Mouse (Mus musculus) forebrain, postnatal 0 days (tissue): Measurements from ENCODE around the gene Dusp18. TPM values are rescaled to one million over a fixed set of nuclear protein-coding genes. Genes with fewer than 3 reads are reported as not detected.

Experiments
- ATAC-seq: fragments of 200-750 bp; cut with Nextera tagmentation; 2 replicates; pipeline ENCODE4 v1.8.0; 2017; ENCODE audit warnings: mild to moderate bottlenecking, moderate library complexity
- DNase-seq: peaks from one replicate; pipeline ENCODE4 v3.0.0-alpha.2; 2015
- H3K27ac ChIP-seq: fragments of 300-500 bp; sonication (generic); 2 replicates; pipeline ENCODE4 v1.5.1; 2014; ENCODE audit warnings: low read depth, mild to moderate bottlenecking, antibody characterized with exemption, low read length, moderate library complexity, mixed read lengths
- H3K27me3 ChIP-seq: fragments of 300-500 bp; sonication (generic); 2 replicates; pipeline ENCODE4 v1.6.1; 2014; ENCODE audit warnings: mild to moderate bottlenecking, low read length, mixed read lengths; ENCODE audit not compliant: insufficient read depth
- H3K36me3 ChIP-seq: fragments of 300-500 bp; sonication (generic); 2 replicates; pipeline ENCODE4 v1.6.1; 2014; ENCODE audit warnings: mild to moderate bottlenecking, moderate library complexity; ENCODE audit not compliant: insufficient read depth
- H3K4me1 ChIP-seq: fragments of 300-500 bp; sonication (generic); 2 replicates; pipeline ENCODE4 v1.6.1; 2014; ENCODE audit warnings: antibody characterized with exemption; ENCODE audit not compliant: insufficient read depth
- H3K4me2 ChIP-seq: fragments of 300-500 bp; sonication (generic); 2 replicates; pipeline ENCODE4 v1.6.1; 2014; ENCODE audit warnings: low read depth, mild to moderate bottlenecking, moderate library complexity
- H3K4me3 ChIP-seq: fragments of 300-500 bp; sonication (generic); 2 replicates; pipeline ENCODE4 v1.5.1; 2014; ENCODE audit warnings: low read depth, low read length, mixed read lengths
- H3K9ac ChIP-seq: fragments of 300-500 bp; sonication (generic); 2 replicates; pipeline ENCODE4 v1.6.1; 2014; ENCODE audit warnings: mild to moderate bottlenecking
- H3K9me3 ChIP-seq: fragments of 300-500 bp; sonication (generic); 2 replicates; pipeline ENCODE4 v1.6.1; 2016; ENCODE audit warnings: low read length
- CTCF ChIP-seq: sonication (generic); IDR thresholded peaks from 2 replicates; pipeline ENCODE4 v1.5.1; 2016; ENCODE audit warnings: antibody characterized with exemption, control low read depth, low read depth
- WGBS: fragments of 180-500 bp; shearing (Covaris S2); extraction: QIAGEN DNeasy Blood & Tissue Kit; methylation state at CpG from one replicate; pipeline ENCODE4 v1.1.7; 2014; 5-methylcytosine and 5-hydroxymethylcytosine counted together
- polyA plus RNA-seq: library from polyadenylated mRNA; unstranded; fragments of >200 nt; fragmentation: Nextera tagmentation; extraction: Ambion mirVana; gene quantifications from 2 replicates; pipeline ENCODE4 v1.2.1, GENCODE M21; 2015
- total RNA-seq: library from RNA; depleted of rRNA; stranded (reverse); fragments of >200 nt; gene quantifications from 2 replicates; pipeline ENCODE4 v1.2.3, GENCODE M21; 2014

Dusp18 gene
- total and polyA plus RNA-seq, 2 experiments from 2014 or later = 25.3 to 33.6 TPM

DNA sequence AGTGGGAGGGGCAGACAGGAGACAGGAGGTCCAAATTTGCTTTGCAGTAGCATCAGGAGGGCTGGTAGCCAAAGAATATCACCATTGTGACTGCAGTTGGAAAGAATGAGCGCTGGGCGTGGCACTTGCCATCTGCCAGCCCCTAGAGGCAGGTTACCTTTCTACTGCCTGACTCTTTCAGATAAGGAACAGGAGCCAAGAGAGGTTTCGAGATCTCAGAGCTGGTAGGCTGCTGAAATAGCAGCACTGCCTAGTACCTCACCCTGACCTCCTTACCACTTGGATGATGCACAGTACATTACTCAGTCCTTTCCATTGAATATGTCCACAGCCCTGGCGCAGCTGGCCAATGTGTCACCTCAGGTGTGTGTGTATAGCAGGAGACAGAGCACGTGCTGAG, 7.7 kb upstream of the Dusp18 start:
- H3K27me3 ChIP-seq = no peaks in the 10 kb centered on the region
- H3K4me2 ChIP-seq = no peak overlapping the region
- H3K36me3 ChIP-seq = no peaks in the 10 kb centered on the region
- ATAC-seq (no peak), DNase-seq (no peak)
- no peaks in the 10 kb centered on the region for H3K9me3 ChIP-seq
- H3K4me3 ChIP-seq = no peak overlapping the region
- 67% methylated on average over 5 of the region's 5 CpGs for WGBS
- no peaks in the 10 kb centered on the region for H3K4me1 ChIP-seq
- no peak overlapping the region for H3K9ac ChIP-seq
- no peak for TF ChIP-seq CTCF
- H3K27ac ChIP-seq = no peak overlapping the region

DNA sequence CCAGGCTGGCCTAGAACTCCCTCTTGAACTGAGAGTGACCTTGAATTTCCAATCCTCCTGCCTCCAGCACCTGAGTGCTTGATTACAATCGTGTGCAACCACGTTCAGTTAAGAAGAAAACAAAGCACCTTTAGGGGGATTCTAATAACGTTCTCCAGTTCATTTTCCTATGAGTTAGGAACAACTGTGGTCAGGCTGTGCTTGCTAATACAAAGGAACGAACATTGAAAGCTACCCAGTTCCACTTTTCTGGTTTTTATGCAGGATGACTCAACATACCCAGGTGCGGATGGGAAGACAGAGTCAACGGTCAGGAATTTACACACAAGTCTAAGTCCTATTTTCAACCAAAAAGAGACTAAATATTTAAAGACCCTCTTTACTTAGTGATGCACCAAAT, 1.1 kb upstream of the Dusp18 start:
- Histone ChIP-seq H3K27me3 (no peaks in the 10 kb centered on the region), H3K9me3 (no peaks in the 10 kb centered on the region), H3K9ac (no peak overlapping the region), H3K4me2 (peak overlapping the region; percentile 88), H3K36me3 (peaks cover 9% of the 10 kb centered on the region; the same call in 1 of the 2 replicates), H3K27ac (no peak overlapping the region; the same call in 1 of the 2 replicates), H3K4me3 (no peak overlapping the region; the same call in 1 of the 2 replicates), H3K4me1 (peaks cover 8% of the 10 kb centered on the region)
- no peak for DNase-seq
- WGBS = 80% methylated on average over 6 of the region's 6 CpGs
- TF ChIP-seq CTCF = no peak
- ATAC-seq = no peak

DNA sequence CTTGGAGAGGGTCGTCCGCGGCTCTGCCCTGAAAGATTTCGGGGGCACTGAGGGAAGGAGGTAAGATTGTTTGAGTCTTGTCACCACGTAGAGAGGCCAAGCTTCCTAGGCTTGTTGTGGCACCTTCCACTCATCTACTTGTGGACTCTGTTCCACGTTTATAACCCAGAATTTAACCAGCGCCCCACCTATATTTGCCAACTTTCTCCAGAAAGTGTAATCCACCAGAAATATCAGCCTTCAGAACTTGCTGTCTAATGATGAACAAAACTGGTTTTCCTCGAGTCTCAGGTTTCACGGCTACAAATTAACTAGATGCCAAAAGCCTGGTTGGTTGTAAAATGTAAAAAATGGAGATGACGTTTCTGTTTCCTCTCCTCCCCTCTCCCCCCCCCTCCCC, 418 bp downstream of the Dusp18 start:
- Histone ChIP-seq H3K9me3 (no peaks in the 10 kb centered on the region), H3K4me1 (peaks cover 8% of the 10 kb centered on the region), H3K4me3 (peak overlapping the region; percentile 52), H3K9ac (peak overlapping the region; percentile 68), H3K4me2 (peak overlapping the region; percentile 88), H3K27me3 (no peaks in the 10 kb centered on the region), H3K27ac (peak overlapping the region; percentile 82), H3K36me3 (peaks cover 9% of the 10 kb centered on the region; the same call in 1 of the 2 replicates)
- 4% methylated on average over 10 of the region's 10 CpGs for WGBS
- DNase-seq = no peak
- ATAC-seq = no peak; the same call in 1 of the 2 replicates
- TF ChIP-seq CTCF = no peak

DNA sequence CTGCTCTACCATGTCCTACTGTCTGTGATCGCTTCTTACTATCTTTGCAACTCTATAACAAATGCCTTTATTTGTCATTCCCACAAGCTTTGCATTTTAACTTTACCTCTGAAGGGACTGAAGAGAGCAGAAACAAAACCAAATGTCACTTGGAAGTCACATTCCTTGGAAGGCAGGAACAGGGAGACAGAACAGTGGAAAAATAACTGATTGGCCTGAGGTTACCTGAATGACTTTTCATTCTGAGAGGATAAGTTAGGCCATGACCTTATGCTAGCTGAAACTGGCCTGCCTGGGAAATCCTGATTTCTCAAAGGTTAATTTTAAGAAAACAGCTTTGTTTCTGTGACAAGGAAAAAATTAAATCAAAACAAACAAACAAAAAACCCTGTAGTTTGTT, 893 bp downstream of the Dusp18 start:
- DNase-seq (no peak), ATAC-seq (no peak)
- H3K36me3 ChIP-seq = peaks cover 9% of the 10 kb centered on the region; the same call in 1 of the 2 replicates
- H3K4me2 ChIP-seq = no peak overlapping the region
- H3K27me3 ChIP-seq = no peaks in the 10 kb centered on the region
- no peak overlapping the region; the same call in 1 of the 2 replicates for H3K4me3 ChIP-seq
- H3K9me3 ChIP-seq = no peaks in the 10 kb centered on the region
- no peak for TF ChIP-seq CTCF
- H3K27ac ChIP-seq = no peak overlapping the region
- peaks cover 8% of the 10 kb centered on the region for H3K4me1 ChIP-seq
- 79% methylated on average over 1 of the region's 1 CpGs for WGBS
- H3K9ac ChIP-seq = no peak overlapping the region

DNA sequence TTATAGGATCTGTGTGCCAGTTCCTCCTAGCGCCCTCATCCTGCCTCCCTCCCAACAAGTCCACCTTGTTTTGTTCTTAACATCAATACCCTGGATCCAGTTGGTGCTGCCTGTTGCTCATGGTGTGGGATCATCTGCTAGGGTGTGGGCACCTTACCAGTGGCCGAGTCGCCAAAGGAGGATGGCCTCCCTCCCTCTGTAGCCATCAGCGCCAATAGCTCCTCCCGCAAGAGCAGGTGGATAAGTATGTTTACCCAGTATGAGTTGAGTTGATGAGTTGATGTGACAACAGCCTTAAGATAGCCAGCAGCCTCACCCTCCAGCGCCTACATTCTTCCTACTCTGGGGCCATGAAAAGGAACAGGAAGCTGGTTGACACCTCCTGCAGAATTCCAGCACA, 5.3 kb downstream of the Dusp18 start:
- 88% methylated on average over 6 of the region's 6 CpGs for WGBS

DNA sequence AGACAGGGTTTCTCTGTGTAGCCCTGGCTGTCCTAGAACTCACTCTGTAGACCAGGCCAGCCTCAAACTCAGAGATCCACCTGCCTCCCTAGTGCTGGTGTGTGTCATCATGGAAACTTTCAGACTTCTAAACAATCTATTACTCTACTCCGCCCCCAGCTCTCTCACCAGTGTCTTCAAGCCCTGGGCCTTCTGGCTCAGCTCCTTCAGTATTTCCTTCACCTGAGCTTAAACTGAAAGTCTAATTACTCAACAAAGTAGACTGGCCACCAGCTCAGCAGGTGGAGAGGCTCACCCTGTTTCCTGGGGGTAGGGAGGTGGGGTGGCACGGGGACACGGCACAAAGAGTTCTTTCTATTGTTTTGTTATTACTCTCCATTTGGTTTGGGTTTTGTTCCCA, 7.5 kb downstream of the Dusp18 start:
- 79% methylated on average over 3 of the region's 3 CpGs for WGBS
- H3K9ac ChIP-seq = no peak overlapping the region
- DNase-seq = no peak

More for the DNA sequence above, 5.3 kb downstream of the Dusp18 start:
- Histone ChIP-seq H3K4me1 (no peaks in the 10 kb centered on the region), H3K9ac (no peak overlapping the region), H3K27ac (no peak overlapping the region), H3K4me3 (no peak overlapping the region), H3K36me3 (peaks cover 9% of the 10 kb centered on the region; the same call in 1 of the 2 replicates), H3K4me2 (no peak overlapping the region), H3K27me3 (no peaks in the 10 kb centered on the region), H3K9me3 (no peaks in the 10 kb centered on the region)
- no peak for DNase-seq
- TF ChIP-seq CTCF = no peak
- no peak for ATAC-seq

DNA sequence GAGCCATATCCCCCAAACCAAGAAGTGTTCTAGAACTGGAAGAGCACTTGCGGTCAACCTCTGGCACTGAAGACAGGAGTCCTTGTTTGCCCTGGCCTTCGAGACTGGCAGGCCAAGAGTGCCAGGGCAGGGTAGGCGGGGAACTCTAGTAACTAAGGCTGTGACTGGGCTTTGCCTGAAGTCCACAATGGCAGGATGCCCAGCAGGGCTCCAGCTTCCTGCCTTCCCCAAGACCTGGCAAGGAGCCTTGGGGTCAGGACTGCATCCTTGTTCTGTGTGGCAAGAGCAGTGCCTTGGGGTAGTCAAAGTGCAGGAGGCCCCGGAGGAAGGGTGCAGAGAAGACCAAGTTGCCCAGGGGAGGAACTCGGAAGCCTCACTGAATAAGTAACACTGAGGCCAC, 8.0 kb downstream of the Dusp18 start:
- WGBS = 78% methylated on average over 5 of the region's 5 CpGs
- H3K4me3 ChIP-seq = no peak overlapping the region
- H3K4me2 ChIP-seq = no peak overlapping the region
- no peak for TF ChIP-seq CTCF
- peak; percentile 39 for DNase-seq
- peaks cover 28% of the 10 kb centered on the region for H3K36me3 ChIP-seq
- peak; percentile 66 for ATAC-seq
- no peaks in the 10 kb centered on the region for H3K9me3 ChIP-seq
- no peak overlapping the region for H3K27ac ChIP-seq
- no peaks in the 10 kb centered on the region for H3K27me3 ChIP-seq
- H3K4me1 ChIP-seq = no peaks in the 10 kb centered on the region
- H3K9ac ChIP-seq = no peak overlapping the region

More for the DNA sequence above, 7.5 kb downstream of the Dusp18 start:
- Histone ChIP-seq H3K27me3 (no peaks in the 10 kb centered on the region), H3K36me3 (peaks cover 28% of the 10 kb centered on the region), H3K27ac (no peak overlapping the region), H3K9me3 (no peaks in the 10 kb centered on the region), H3K4me3 (no peak overlapping the region), H3K4me1 (no peaks in the 10 kb centered on the region), H3K4me2 (no peak overlapping the region)
- TF ChIP-seq CTCF = no peak
- ATAC-seq = no peak
